In genomic region chr10:52940111-52940830, GRCm38 (mm10) we compare ENCODE assay signal across 18 mouse cellular contexts.
DNase-seq lines count a peak whose midpoint lies in the region; ATAC-seq and TF ChIP-seq lines count a peak whose summit lies in the region.
"Had no signal": no experiment of that assay in that cellular context is flagged by ENCODE, and none has a peak within 500 bp of the region (broad histone marks: within the 10 kb centered on the region; RNA-seq: fewer than 3 reads in every experiment).

No protein-coding gene starts in this region.

- TF ChIP-seq CTCF in brain, embryonic 14.5 days (IDR thresholded peaks at IDR 0.05; ENCODE audit: borderline replicate concordance, extremely low read depth, insufficient read depth, insufficient read length) = no peak

- no peaks in the 10 kb centered on the region for H3K36me3 ChIP-seq in hindbrain, embryonic 14.5 days (replicated peaks; ENCODE audit: control insufficient read depth, insufficient read depth)
- H3K36me3 ChIP-seq in midbrain, embryonic 15.5 days (replicated peaks) = no peaks in the 10 kb centered on the region
- H3K36me3 ChIP-seq: heart, embryonic 13.5 days; limb, embryonic 13.5 days; liver, embryonic 13.5 days; neural tube, embryonic 12.5 days had no signal

- H3K27ac ChIP-seq in hindbrain, embryonic 14.5 days = peak overlapping the region; percentile 80
- peak overlapping the region; percentile 74 for H3K27ac ChIP-seq in midbrain, embryonic 15.5 days
- H3K27ac ChIP-seq: heart, embryonic 13.5 days; limb, embryonic 13.5 days; liver, embryonic 13.5 days; macrophage; neural tube, embryonic 12.5 days had no signal

- H3K9ac ChIP-seq in hindbrain, embryonic 14.5 days = no peak overlapping the region
- H3K9ac ChIP-seq in midbrain, embryonic 15.5 days = no peak overlapping the region
- H3K9ac ChIP-seq: heart, embryonic 13.5 days; limb, embryonic 13.5 days; liver, embryonic 13.5 days; lung, embryonic 14.5 days; neural tube, embryonic 12.5 days had no signal

- ATAC-seq in frontal cortex, adult (ENCODE audit: low TSS enrichment) = peak; percentile 60
- ATAC-seq in hindbrain, embryonic 14.5 days (ENCODE audit: low FRiP score) = peak; percentile 91
- ATAC-seq in midbrain, embryonic 15.5 days (replicated peaks) = peak; percentile 91

- no peaks in the 10 kb centered on the region for H3K27me3 ChIP-seq in hindbrain, embryonic 14.5 days (ENCODE audit: control insufficient read depth, insufficient read depth, low read length)
- H3K27me3 ChIP-seq in midbrain, embryonic 15.5 days (replicated peaks) = no peaks in the 10 kb centered on the region
- H3K27me3 ChIP-seq: heart, embryonic 13.5 days; limb, embryonic 13.5 days; liver, embryonic 13.5 days; neural tube, embryonic 12.5 days had no signal

- WGBS in hindbrain, embryonic 14.5 days = 52% methylated on average over 1 of the region's 1 CpGs
- WGBS in midbrain, embryonic 15.5 days = 33% methylated on average over 1 of the region's 1 CpGs

- H3K9me3 ChIP-seq in hindbrain, embryonic 14.5 days (ENCODE audit: control insufficient read depth, low read length) = no peaks in the 10 kb centered on the region
- H3K9me3 ChIP-seq in midbrain, embryonic 15.5 days = no peaks in the 10 kb centered on the region
- H3K9me3 ChIP-seq: heart, embryonic 13.5 days; limb, embryonic 13.5 days; liver, embryonic 13.5 days; neural tube, embryonic 12.5 days had no signal

- peaks cover 10% of the 10 kb centered on the region; the same call in 1 of the 2 replicates for H3K4me1 ChIP-seq in hindbrain, embryonic 14.5 days (replicated peaks; ENCODE audit: control insufficient read depth, insufficient read depth, low read length)
- peaks cover 16% of the 10 kb centered on the region for H3K4me1 ChIP-seq in midbrain, embryonic 15.5 days
- H3K4me1 ChIP-seq: heart, embryonic 13.5 days; limb, embryonic 13.5 days; liver, embryonic 13.5 days; neural tube, embryonic 12.5 days had no signal

- H3K4me2 ChIP-seq in hindbrain, embryonic 14.5 days (replicated peaks) = no peak overlapping the region
- H3K4me2 ChIP-seq in midbrain, embryonic 15.5 days = peak overlapping the region; percentile 13
- H3K4me2 ChIP-seq: heart, embryonic 13.5 days; limb, embryonic 13.5 days; liver, embryonic 13.5 days; lung, embryonic 14.5 days; neural tube, embryonic 12.5 days had no signal

- TF ChIP-seq POLR2A in brain, embryonic 14.5 days (IDR thresholded peaks at IDR 0.05; ENCODE audit: borderline replicate concordance, extremely low read depth, insufficient read depth, insufficient read length, poor library complexity, severe bottlenecking) = no peak

- no peak for DNase-seq in frontal cortex, postnatal 25 days (ENCODE audit: low spot score in 2 of 2)
- DNase-seq in brain, embryonic 14.5 days (ENCODE audit: low read depth) = peak; percentile 82
- peak; percentile 45 for DNase-seq in hindbrain, embryonic 14.5 days (ENCODE audit: low spot score)
- no peak for DNase-seq in right cerebral cortex, postnatal 14 days
- no peak for DNase-seq in testis, postnatal 10 days (ENCODE audit: low spot score)
- DNase-seq: adrenal gland, postnatal 36 days; B cell, adult 2 months; cerebellum, adult 2 months; kidney, adult 9 months; kidney, postnatal 25 days; liver, embryonic 13.5 days; lung, embryonic 14.5 days had no signal

- H3K4me3 ChIP-seq in hindbrain, embryonic 14.5 days (replicated peaks; ENCODE audit: low read length) = no peak overlapping the region
- no peak overlapping the region for H3K4me3 ChIP-seq in midbrain, embryonic 15.5 days
- H3K4me3 ChIP-seq: heart, embryonic 13.5 days; limb, embryonic 13.5 days; liver, embryonic 13.5 days; neural tube, embryonic 12.5 days had no signal

Comparison
In these comparisons a context has a peak if more than half of its experiments do, and no peak if none do; other contexts are left out.
1. DNase-seq: peak in brain, embryonic 14.5 days (single experiment) and hindbrain, embryonic 14.5 days (single experiment); none in frontal cortex, postnatal 25 days (0 of 2), right cerebral cortex, postnatal 14 days (single experiment) and testis, postnatal 10 days (single experiment).
2. Peak in every context shown above with its lines, with median percentiles within 50 percentile points of each other: ATAC-seq.